Mouse (Mus musculus): ENCODE measurements around the gene Pex26.

Gene Pex26

DNA sequence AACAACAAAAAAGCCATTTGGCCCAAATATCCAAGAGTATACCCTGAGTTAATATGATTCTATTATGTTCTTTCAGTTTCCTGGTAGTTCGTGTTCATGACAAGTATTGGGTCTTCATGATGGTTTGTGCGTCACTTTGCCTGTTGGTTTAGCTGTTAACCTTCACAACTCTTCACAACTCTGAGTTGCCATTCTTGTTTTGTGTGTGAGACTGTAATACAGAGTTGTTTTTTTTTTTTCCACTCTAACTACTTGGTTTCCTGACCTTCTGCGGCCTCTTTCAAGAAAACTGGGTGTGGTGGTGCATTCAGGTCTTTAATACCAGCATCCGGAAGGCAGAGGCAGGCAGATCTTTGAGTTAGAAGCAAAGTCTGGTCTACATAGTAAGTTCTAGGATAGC, 54.7 kb downstream of the Pex26 start:
- DNase-seq (ENCODE audit: low spot score in 2 of 2) = no peak

DNA sequence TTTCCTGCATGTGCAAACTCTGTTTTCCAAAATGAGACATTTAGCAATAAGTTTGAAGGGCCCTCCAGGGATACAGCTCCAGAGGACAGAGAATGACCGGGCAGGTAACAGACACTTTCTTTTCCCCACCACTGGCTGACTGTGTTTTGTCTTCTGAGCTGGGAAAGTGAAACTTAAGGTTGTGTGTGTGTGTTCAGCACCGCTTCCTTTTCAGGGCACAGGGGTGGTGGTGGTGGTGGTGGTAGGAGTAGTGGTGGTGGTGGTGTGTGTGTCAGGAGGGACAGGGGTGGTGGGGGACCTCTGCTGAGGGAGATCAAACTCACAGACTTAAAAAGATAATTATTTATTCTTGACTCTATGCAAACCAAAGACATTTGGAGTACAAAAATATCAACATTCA, 58.3 kb downstream of the Pex26 start:
- DNase-seq (ENCODE audit: low spot score in 2 of 2) = no peak

DNA sequence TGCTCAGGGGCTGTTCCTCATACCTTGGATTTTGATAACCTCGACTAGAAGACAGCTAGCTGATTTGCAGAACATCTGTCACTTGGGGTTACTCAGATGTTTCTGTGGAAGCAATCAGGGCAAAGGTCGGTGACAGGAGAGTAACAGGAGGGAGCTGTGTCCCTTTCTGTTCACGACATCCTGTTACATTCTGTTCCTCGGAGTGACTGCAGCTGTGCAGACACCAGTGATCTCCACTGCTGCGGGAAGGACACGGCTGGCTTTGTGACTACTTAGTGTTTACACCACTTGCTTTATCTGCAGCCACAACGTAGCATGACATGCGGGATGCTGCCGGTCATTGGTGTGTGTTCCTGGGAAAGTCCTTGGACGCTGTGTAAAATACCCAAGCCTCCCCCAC, 59.7 kb downstream of the Pex26 start:
- no peak for DNase-seq (ENCODE audit: low spot score in 2 of 2)

DNA sequence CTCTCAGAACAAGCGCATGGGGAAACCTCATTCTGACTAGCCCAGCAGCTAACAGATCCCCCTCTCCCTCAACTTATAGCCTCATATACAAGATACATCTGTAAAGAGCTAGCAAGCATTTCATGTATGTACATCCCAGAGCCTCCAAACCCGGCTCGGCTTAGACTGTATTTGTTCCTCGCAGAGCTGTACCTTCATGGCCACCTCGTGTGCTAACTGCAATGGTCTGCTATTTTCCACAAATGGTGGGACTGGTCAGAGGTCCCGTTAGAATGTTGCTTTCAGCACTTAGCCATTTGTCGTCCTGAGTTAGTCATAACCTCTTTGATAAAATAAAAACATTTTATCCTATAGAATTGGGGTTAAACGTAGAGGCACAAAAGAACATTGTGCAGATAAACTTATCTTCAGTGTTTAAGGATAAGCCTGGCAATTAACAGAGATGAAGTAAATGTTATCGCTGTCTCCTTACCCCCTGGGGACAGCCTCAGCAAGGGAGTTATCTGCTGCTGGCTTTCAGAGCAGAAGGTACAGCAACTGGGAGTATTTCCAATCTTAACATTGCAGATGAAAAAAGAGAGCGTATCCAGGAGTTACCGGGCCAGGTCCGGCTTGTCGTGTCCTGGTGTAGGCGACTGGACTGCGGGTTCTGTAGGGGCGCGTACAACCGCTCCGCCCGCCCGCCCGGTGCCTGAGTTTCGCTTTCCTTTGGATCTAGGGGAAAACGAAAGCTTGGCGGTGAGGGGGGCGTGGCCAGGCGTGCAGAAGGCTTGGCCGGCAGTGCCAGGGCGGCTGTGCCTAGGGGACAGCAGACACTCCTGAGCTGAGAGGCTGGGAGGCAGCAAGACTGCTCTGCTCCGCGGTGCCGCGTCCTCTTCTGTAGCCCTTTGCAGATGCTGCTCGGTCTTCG, 61.9 kb downstream of the Pex26 start, which contains the start of gene Usp18:
Usp18 (plus strand) TSS at position 780 of the 910 bp plus-strand sequence.
- peak; percentile 82 to 93 for DNase-seq (ENCODE audit: low spot score in 2 of 2)

DNA sequence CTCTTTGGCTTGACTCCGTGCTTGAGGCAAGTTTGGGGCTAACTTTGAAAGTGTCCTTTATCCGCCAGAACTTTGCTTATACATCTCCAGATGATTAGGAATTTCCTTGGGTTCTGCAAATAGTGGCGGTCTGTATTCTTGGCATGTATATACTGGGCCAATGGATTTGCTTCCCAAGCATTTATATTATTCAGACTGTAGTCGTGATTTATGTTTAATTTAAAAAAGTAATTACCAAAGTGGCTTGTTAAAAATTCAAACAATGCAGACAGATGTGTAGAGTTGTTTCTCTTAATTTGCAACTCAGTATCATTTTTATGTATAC, 62.5 kb downstream of the Pex26 start:
- DNase-seq (ENCODE audit: low spot score in 2 of 2) = no peak
